Mouse (Mus musculus) cerebellum, adult 2 months (tissue): ENCODE data around the gene Abcb5.

ENCODE experiments used
- CTCF ChIP-seq: fragments of 200-500 bp; IDR thresholded peaks from 2 replicates; pipeline ENCODE4 v1.5.1; 2011; ENCODE audit warnings: low read depth, mild to moderate bottlenecking, control low read depth, low read length, moderate library complexity, borderline replicate concordance; ENCODE audit not compliant: insufficient read depth
- POLR2A ChIP-seq: fragments of 200-500 bp; IDR thresholded peaks from 2 replicates; pipeline ENCODE4 v1.6.1; 2011; ENCODE audit warnings: low read length, control low read depth, borderline replicate concordance; ENCODE audit not compliant: insufficient read depth

DNA sequence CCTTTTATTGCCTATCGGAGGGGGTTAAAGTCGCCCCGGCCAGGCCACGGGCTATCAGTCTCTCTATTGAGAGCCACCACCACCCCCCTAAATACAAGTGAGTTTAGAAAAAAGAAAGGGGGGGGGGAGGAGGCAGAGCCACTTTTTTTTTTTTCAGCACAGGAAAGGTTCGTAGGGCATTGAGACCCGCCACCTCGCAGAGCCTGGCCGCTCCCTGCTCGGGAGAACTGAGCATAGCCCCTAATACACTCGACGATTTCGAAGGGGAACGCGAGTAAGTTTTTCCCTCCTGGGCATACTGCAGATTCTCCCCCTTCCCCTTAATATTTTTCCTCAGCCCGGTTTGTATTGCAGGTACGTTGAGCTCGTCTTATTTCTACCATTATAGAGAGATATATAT lies 118.8 kb downstream of the Abcb5 start:
- no peak for TF ChIP-seq POLR2A
- no peak for TF ChIP-seq CTCF
